Mouse (Mus musculus) kidney, postnatal 25 days (tissue): ENCODE measurements around the gene Arrdc5.
A peak's percentile ranks its signal among the peaks of the same experiment; 100 is the strongest.

Experiments used
- DNase-seq, 2 experiments: peaks; one replicate each; pipeline ENCODE4 v3.0.0; 2021; ENCODE audit warnings: mixed read lengths in 2 of 2

Arrdc5 gene

DNA sequence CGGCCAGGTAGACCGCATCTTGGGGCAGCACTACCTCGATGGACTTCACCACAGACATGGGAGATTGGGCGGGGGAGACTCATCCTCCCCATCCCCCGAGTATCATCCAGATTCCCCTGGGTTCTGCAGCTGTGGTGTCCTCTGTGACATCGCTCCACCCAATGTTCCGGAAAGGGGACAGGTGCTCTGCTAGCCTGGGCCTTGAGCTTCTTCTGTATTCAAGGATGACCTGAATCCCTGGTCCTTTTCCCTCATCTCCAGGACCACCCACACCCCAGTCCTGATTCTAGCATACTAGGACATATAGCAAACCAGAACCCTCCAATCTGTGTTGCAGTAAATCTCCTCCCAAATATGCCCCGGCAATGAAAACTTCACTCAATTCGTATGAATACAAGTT is at the start of gene Arrdc5:
TSS of gene Arrdc5 (minus strand) at position 101 of the 400 bp plus-strand sequence.
- no peak for DNase-seq

DNA sequence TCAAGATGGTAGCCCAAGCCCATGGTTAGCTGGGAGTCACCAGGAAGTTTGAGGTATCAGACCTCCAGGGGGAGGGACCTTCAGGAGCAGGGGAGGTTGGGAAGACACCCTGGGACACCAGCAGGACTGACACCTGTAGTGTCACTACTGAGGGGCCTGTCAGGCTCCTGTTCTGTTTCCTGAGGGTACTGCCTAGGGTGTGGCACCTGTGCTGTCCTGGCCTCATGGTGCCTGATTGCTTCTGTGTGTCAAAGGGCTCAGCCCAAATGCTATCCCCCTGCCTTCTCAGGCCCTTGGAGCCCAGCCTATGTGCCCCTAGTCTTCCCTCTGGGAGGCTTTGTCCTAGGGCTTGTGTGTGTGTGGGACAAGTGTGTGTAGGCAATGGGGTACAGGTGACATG is 48.5 kb upstream of the Arrdc5 start:
- DNase-seq: no peak

DNA sequence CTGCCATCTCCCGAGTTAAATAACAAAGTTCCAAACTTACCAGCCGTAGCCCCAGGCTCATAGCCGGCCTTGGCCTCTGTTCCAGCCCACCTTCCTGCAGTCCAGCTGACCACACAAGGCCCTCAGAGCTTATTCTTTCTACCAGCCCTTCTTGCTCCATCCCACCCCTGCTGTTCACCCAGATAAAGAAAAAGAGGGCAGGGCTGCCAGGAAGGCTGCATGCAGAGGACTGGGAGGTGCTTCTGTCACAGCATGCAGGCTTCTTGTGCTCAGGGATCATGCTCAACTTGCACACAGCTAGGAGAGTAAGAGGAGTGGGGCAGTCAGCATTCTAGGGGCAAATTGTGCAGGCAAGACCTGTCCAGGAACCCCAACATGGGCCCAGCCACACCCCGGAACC is 48.0 kb upstream of the Arrdc5 start:
- no peak for DNase-seq

DNA sequence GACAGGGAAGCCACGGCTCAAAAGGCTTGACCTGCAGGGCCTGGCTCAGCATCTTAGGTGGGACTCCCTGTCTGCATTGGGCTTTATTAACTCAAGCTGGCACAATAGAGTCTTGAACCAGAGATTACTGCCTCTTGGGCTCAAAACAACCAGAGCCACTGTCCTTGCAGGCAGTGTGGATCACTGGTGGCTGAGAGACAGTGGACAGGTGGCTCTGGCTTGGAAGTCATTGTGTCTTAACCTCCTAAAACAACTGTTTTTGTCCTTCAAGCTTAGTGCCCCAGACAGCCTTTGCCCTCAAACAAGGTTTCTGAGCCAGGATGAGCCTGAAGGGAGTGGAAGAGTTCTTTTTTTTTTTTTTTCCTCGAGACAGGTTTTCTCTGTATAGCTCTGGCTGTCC is 45.3 kb upstream of the Arrdc5 start:
- no peak for DNase-seq

DNA sequence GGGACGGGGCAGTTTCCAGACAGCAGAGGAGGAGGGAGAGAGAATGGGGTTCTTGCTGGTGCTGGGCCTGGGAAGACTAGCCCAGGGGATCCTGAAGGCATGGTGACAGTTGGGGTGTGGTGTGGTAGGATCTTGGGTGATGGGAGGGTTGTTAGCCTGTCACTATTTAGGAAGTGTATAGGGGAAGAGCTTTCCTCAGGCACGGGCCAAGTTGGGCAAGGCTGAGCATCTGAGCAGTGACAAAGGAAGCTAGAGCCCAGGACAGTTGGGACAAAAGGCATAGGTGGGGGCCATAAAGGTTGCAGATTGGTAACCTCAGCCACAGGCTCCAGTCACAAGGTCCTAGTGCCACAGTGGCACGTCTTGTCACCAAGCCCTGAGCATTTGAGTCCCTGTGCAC is 43.4 kb upstream of the Arrdc5 start:
- DNase-seq: no peak

DNA sequence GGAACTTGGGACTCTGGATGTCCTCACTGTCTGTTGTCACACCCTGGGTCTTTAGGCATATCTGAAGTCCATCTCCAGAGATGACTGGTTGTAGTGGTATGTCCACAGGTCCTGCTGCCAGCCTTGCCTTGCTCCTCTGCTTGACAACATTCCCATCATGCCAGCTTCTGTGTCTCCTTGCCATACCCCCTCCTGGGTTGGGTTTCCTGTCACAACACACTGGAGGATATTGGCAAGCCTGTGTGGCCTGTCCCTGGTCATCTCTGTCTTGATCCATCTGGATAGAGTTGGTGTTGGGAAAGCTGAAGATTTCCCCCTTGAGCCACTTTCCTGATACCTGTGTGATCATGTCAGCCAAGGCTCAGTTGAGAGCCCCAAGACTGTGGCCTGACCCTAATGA is 40.6 kb upstream of the Arrdc5 start:
- DNase-seq: no peak

DNA sequence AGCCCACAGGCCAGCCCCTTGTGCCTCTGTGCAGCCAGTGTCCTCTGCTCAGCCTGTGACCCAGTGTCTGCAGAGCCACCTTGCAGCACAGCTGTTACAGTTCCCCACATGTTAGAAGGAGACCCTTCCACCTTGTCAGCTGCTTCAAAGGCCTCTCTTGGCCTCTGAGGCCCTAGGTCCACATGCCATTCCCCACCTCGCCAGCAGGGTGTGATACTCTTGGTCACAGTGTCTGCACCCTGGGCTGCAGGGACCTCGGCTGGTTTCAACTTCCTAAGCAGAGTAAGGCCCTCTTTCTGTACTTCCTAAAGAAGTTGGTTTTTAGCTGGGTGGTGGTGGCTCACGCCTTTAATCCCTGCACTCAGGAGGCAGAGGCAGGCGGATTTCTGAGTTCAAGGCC is 38.8 kb upstream of the Arrdc5 start:
- DNase-seq: peak in 1 of 2 experiments; percentile 64

DNA sequence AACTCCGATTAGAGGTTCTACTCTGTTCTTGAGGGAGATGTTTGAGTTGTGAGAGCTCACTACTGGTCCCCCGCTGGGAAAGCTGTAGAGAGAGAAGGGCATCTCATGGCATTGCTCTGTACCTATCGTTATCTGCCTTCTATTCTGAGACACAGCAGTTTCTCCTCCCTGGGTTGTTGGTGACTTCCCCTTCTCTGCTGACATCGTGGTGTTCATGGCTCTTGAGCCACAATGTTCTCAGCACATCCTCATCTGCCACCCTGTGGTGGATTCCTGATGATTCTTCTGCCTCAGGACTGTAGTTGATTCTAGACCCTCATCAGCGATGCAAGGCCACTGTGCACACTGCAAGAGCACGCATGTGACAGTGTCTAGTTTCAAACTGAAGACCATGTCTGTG is 37.7 kb upstream of the Arrdc5 start:
- no peak for DNase-seq

DNA sequence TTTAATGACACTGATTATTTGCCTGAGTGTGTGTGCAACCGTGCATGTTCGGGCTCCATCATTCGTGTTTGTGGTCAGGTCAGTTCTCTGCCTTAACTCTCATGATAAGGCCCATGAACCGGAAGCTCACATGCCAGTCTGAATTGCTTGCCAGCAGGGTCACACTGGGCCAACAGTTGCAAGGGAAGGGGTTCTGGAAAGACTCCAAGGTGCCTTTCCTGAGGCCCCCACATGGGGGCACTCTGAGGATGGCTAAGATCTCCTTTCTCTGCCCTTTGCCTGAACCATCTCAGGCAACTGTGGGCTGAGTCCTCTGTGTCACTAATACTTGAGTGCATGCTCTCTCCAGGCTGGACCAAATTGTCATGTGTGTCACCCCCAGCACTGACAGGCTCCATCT is 37.1 kb upstream of the Arrdc5 start:
- DNase-seq: peak; percentile 74 to 79

DNA sequence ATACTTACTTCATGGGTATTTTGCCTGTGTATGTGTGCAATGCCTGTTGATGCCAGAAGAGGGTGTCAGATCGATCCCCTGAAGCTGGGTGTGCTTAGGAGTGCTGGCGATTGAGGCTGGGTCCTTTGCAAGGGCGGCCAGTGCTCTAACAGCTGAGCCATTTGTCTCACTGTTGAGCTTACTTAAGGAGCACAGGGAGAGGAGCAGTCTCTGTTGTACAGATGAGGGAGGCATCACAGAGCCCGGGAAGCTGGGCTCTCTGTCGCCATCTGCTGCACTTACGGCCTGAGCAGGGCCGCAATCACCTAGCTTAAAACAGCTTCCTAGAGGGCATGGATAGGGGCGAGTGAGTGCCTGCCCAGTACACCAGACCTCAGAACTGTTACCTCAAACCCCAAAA is 32.9 kb upstream of the Arrdc5 start:
- no peak for DNase-seq

DNA sequence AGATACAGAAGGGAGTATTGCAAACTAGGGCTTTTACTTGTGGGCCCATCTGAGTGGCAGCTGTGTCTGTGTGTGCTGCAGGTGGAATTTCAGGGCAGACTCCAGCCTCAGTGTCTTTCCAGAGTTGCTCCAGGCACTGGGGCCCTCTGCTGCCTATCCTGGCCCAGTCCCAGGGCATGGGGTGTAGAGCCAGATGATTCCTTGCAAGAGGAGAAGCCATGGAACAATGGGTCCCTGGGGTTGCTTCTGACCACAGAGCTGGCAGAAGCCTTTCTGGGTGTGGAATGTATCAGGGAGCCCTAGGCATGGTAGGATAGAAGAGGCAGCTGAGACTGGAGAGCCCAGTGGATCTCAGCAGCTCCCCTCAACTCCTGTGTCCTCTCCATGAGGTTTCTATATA is 31.2 kb upstream of the Arrdc5 start:
- DNase-seq: no peak

DNA sequence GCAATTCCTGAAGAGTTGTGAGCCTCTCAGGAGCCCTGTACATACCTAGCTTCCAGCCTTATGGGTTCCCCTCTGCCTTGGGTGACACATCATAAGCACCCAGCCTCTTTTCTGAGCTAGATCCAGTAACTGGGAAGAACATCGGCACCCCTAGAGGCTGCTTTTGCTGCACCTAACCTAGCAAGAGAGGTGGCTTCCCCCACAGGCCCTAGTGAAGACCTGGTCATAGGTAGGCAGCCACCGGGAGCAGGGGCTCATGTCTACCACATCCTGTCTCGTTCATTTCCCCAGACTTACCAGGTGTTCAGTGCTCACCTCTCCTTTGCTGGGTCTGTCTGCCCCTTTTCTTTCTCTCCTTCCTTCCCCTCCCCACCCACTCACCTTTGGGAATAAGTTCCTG is 30.3 kb upstream of the Arrdc5 start:
- DNase-seq: no peak

DNA sequence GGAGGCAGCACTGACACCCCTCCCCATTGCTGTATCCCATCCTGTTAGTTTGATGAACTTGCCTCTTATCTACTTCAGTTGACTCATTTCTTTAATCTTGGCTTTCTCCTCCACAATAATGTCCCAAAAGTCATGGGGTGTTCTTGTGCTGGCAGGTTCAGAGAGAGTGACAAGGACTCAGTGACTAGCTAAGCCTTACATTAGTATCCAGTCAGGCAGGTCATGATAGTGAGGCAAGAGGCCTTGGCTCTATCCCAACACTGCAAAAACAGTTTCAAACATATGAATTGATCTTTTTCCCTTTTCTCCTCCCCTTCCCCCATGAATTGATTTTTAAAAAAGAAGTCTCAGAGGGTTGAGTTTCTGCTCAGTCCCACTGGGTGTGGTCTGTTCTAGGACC is 29.2 kb upstream of the Arrdc5 start:
- no peak for DNase-seq

DNA sequence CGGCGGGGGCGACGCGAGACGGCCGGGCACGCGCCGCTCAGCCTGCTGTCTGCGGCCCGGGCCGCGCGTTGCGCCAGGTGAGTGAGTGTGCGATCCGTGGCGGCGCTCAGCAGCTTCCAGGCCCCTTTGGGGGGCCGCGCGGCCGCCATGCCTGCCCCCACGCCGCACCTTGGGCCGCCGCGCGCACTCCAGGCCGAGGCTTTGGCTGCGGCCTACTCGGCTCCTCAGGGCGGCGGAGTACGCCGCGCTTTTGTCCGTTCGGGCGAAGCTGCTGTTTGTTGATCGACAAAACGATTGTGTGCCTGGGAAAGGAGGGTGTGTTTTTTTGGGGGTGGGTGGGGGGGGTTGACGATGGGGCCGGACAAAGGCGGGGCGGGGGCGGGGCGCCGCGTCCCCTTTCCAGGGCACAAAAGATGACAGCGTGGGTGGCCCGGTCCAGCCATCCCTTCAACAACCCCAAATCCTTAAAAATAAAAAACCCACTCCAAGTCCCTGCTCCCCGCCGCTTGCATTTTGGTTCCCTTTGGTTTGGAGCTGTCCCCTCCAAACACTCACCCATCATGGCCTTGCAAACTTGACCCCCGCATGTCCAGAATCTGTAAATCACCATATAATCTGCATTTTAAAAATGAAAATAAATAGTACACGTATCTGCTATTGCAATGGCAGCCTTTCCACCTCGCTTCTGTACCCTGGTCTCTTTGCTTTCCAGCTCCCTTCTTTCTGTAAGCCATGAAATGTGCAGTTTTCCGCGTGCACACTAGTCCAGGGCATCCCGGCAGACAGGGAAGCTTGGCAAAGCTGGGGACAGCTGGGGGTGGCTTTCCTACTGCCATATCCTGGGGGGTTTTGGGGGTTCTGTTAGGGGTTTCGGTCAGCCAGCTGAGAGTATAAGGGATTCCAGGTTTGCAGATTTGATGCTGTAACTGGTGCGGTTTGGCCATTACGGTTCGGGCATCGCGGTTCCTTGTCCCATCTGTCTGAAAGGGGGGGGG is 26.4 kb upstream of the Arrdc5 start:
- peak in 1 of 2 experiments; percentile 48 for DNase-seq

DNA sequence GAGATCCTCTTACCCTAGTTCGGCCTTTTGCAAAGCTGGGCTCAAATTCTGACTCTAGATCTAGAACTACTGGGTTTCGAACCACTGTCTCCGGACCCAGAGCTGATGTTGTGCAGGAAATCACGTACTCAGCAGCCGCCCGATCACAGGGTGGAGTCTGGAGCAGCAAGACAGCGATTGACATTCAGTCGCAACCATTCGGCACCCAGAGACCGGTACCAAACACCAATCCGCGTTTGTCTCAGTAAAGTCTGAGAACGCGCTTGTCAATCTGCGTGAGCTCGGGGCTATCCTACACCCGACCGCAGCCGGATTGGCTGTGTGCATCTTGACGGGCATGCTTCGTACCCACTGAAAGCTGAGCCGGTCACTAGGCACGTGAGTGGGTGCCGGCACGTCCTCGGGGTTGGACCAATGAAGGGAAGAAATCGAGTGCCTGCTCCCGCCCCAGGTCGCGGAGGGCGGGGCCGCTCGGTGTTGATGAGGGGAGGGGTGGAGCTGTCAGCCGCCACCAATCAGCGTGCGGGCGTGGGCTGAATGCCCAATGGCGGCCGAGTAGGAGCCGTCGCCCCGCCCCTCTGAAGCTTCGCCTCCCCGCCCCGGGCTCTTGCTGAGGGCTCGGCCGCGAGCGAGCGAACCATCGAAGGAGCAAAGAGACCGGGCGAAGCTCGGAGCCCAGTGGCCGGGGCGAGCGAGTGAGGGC is 25.5 kb upstream of the Arrdc5 start, which contains the start of gene Kdm4b:
TSS of gene Kdm4b (plus strand) at position 613 of the 703 bp plus-strand sequence.
- peak; percentile 99 to 100 for DNase-seq

DNA sequence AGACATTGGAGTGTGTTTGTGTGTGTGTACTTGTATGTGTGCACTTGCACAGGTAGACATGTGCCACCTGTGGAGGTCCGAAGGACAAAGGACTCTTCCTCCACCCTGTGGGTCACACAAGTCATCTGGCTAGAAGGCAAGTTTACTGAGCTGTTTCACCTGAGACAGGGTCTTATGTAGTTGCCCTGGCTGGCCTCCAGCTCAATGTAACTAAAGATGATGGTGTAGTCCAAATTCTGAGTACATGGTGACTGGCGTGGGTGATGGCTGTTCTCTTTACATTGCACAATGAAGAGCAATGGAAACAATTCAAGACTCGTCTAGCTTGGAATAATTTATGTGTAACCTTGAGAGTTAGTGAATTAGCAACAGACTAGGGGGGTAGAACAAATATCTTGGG is 24.3 kb upstream of the Arrdc5 start:
- DNase-seq: no peak

DNA sequence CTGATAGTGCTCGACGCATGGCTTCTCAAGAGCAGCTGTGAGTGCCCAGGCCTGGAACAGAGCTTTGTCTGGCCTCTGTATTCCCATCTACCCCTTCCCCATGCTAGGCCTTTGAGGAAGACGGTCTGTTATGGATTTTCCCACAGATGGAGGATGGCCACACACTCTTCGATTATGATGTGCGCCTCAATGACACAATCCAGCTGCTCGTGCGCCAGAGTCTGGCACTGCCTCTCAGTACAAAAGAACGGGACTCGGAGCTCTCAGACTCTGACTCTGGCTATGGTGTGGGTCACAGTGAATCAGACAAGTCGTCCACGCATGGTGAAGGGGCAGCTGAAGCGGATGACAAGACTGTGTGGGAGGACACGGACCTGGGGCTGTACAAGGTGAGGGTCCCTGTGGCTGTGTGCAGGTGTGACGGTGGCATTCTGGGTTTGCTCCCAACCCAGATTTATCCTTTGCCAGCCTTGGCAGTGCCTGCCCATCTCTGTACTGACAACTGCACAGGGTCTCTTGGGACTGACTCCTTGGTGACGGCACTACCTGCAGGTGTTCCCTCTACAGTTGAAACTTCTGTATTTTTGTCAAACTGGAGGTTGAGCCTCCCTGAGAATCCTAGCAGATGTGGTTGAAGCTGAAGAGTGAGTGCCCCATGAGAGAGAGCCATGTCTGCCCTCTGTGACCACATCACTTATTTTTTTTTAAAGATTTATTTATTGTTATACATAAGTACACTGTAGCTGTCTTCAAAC is 9.3 kb upstream of the Arrdc5 start:
- DNase-seq: no peak

DNA sequence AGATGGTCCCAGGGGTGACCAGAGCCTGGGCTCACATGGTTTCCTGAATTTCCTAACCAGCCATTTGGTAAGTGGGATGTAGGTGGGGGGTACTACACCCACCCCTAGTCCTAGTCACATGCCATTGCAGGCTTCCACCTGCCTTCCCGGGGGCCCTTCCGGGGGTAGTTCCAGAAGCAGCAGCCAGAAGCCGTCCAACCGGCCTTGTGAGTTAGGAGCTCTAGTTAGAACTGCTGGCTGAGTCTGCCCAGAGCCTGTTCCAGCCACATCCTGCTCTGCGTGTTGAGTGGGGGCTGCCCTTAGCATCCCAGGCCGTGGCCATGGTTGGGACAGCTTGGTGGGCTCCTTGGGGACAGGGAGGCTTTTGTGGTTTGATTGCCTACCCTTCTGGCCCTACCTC is 8.0 kb upstream of the Arrdc5 start:
- DNase-seq: peak; percentile 68 to 88

DNA sequence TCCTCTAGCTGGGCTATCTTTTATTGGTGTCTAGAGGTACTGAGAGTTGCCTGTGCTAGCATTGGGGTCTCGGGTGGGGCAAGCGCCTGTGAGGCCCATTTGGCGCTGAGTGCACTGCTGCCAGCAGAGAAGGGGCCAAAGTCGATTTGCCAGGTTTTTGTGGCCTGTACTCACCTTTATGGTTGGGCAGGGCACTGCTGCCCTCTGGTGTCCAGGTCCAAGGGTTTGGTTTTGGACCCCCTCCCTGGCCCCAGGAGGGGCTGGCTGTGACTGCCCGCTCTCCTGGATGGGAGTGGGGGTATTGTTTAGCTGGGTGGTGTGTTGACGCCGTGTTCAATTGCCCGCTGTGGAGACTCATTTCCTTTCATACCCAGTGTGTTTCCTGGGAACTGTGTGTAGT is 5.7 kb upstream of the Arrdc5 start:
- peak; percentile 64 to 74 for DNase-seq

DNA sequence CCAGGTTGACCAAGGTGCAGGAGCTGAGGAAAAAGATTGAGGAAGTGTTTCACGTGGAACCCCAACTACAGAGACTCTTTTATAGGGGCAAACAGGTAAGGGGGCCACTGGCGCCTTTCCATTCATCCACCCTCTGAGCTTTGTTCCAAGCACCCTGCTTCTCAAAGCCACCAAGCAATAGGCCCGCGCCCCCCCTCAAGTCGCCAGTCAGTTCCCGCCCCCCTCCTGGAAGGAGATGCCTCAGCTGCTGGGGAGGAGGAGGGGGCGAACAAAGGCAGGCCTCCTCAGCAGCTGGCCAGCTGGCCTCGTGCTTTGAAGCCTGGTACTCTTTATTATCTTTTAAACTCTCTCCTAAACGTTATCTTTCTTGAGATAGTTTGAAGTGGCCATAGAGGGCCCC is 5.1 kb upstream of the Arrdc5 start:
- DNase-seq: no peak

DNA sequence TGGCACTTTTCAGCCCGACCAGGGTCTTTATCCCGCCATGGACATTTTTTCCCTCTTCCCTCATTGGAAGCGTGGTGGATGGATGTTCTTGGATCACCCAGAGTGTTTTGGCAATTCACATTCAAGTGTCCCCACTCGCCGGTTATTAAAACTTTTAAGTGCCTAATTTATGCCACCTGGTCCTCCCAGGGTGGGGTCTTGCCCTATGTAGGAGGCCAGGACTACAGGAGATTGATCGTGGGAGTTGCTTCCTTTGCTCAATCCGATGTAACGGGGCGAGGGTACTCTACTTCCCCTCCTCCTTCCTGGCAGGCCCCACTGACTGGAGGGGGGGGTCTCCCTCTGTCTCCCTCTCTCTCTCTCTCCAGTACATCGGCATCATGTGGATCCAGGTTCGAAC is 4.6 kb upstream of the Arrdc5 start:
- no peak for DNase-seq

DNA sequence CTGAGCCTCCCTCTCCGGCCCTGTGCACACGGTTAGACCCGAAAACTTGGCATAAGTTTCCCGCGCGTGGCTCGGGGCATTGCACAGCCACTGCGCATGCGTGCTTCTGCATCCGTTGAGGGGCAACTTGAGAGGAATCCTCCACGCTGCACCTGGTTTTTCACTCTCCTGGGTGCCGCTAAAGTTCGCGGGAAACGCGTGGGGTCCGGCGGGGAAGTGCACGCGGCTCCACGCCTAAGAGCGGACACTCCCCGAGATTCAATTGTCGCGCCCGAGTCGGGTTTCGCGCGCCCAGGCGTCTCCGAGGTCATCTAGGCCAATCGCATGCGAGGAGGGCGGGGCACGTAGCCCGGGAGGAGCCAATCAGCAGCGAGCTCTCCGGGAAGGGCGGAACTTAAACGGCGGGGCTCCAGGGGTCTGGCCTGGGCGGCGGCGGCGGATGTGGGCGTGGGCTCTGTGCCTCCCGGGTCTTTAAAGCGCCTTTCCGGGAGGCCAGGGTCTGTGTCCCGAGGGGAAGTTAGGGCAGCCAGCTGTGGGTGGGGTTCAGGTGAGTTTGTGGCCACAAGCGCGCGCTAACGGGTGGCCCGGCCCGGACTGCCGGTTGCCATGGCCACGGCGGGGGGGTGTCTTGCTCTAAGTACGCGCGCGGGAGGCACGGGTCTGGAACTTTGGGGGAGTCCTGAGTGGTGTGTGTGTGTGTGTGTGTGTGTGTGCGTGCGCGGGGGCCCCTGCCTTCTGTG is 3.9 kb upstream of the Arrdc5 start:
- peak; percentile 97 to 98 for DNase-seq
